Mouse (Mus musculus) spleen, adult 2 months (tissue): ENCODE data around the gene Gpr34.

Experiments
- CTCF ChIP-seq: fragments of 200-500 bp; IDR thresholded peaks from 2 replicates; pipeline ENCODE4 v1.5.1; 2011; ENCODE audit warnings: mild to moderate bottlenecking, inconsistent platforms; ENCODE audit not compliant: insufficient read depth, insufficient read length, insufficient replicate concordance; ENCODE audit errors: extremely low read depth
- POLR2A ChIP-seq: fragments of 200-500 bp; IDR thresholded peaks from 2 replicates; pipeline ENCODE4 v1.6.1; 2011; ENCODE audit warnings: low read depth, low read length, inconsistent platforms

- TF ChIP-seq CTCF (no peak), POLR2A (no peak)
Observed at GRCm38 (mm10) chrX:13673001-13673400, 41.1 kb downstream of the Gpr34 start.
